ENCODE assay signal across 19 mouse cellular contexts in the genomic region with DNA sequence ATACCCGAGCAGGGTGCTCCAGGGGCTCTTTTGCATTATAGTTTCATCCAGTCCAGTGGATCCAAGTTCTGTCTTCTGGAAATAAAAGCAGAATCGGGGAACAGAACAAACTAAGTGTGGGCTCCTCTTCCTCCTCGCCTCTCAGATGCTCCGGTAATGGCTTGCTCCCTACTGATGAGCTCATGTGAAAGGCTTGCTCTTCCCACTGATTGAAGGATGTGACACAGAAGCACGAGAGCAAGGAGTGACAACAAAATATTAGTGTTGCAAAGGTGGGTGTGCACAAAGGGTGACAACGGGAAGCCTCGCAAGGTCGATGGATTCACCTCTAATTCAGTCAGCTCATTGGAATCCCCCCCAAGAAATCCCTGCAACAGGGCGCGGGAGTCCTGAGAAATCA. TPM values are rescaled to one million over a fixed set of nuclear protein-coding genes. Genes with fewer than 3 reads are reported as not detected.
A peak's percentile ranks its signal among the peaks of the same experiment; 100 is the strongest.
DNase-seq lines count a peak whose midpoint lies in the region; ATAC-seq lines count a peak whose summit lies in the region.
"Had no signal": no experiment of that assay in that cellular context is flagged by ENCODE, and none has a peak within 500 bp of the region (broad histone marks: within the 10 kb centered on the region; RNA-seq: fewer than 3 reads in every experiment).

No protein-coding gene starts in this region.

- H3K9ac ChIP-seq in hindbrain, embryonic 11.5 days (ENCODE audit: low read depth, low read length) = no peak overlapping the region
- H3K9ac ChIP-seq in hindbrain, embryonic 16.5 days (ENCODE audit: low read depth, low read length) = no peak overlapping the region
- H3K9ac ChIP-seq in midbrain, embryonic 11.5 days (ENCODE audit: low read length) = no peak overlapping the region
- no peak overlapping the region for H3K9ac ChIP-seq in neural tube, embryonic 13.5 days
- H3K9ac ChIP-seq: embryonic facial prominence, embryonic 13.5 days; liver, embryonic 15.5 days had no signal

- H3K4me2 ChIP-seq in hindbrain, embryonic 11.5 days (replicated peaks; ENCODE audit: low read depth, low read length) = no peak overlapping the region
- no peak overlapping the region for H3K4me2 ChIP-seq in hindbrain, embryonic 16.5 days (ENCODE audit: low read length)
- H3K4me2 ChIP-seq in midbrain, embryonic 11.5 days = no peak overlapping the region
- H3K4me2 ChIP-seq in neural tube, embryonic 13.5 days = no peak overlapping the region
- H3K4me2 ChIP-seq: embryonic facial prominence, embryonic 13.5 days; liver, embryonic 15.5 days had no signal

- H3K27me3 ChIP-seq in hindbrain, embryonic 11.5 days (ENCODE audit: control insufficient read depth, insufficient read depth, low read length) = no peaks in the 10 kb centered on the region
- no peaks in the 10 kb centered on the region for H3K27me3 ChIP-seq in hindbrain, embryonic 16.5 days (replicated peaks; ENCODE audit: control insufficient read depth, insufficient read depth, low read length)
- H3K27me3 ChIP-seq in midbrain, embryonic 11.5 days (ENCODE audit: control insufficient read depth, insufficient read depth, low read length) = no peaks in the 10 kb centered on the region
- no peaks in the 10 kb centered on the region for H3K27me3 ChIP-seq in neural tube, embryonic 13.5 days
- H3K27me3 ChIP-seq: embryonic facial prominence, embryonic 13.5 days; liver, embryonic 15.5 days had no signal

- no peaks in the 10 kb centered on the region for H3K36me3 ChIP-seq in hindbrain, embryonic 11.5 days (ENCODE audit: control insufficient read depth, insufficient read depth, low read length)
- H3K36me3 ChIP-seq in hindbrain, embryonic 16.5 days (ENCODE audit: control insufficient read depth, insufficient read depth, low read length) = no peaks in the 10 kb centered on the region
- H3K36me3 ChIP-seq in midbrain, embryonic 11.5 days (ENCODE audit: control insufficient read depth, insufficient read depth, low read length) = no peaks in the 10 kb centered on the region
- H3K36me3 ChIP-seq in neural tube, embryonic 13.5 days = no peaks in the 10 kb centered on the region
- H3K36me3 ChIP-seq: embryonic facial prominence, embryonic 13.5 days; G1E; liver, embryonic 15.5 days had no signal

- DNase-seq in embryo, embryonic 10 days (ENCODE audit: low spot score) = peak; percentile 9
- DNase-seq in embryo, embryonic 11 days = no peak
- peak; percentile 21 for DNase-seq in hindbrain, embryonic 11.5 days (ENCODE audit: low spot score)
- DNase-seq in midbrain, embryonic 11.5 days (ENCODE audit: low spot score, missing footprints) = no peak
- no peak for DNase-seq in ovary, postnatal 10 days (ENCODE audit: low spot score)
- DNase-seq: adrenal gland, adult 2 months; cerebellum, adult 11 months; cerebellum, postnatal 25 days; kidney, adult 8-10 months; lung, postnatal 10 days; thymus, adult 18-20 months had no signal

- peak; percentile 53; the same call in 1 of the 2 replicates for ATAC-seq in hindbrain, embryonic 11.5 days (ENCODE audit: low FRiP score)
- ATAC-seq in hindbrain, embryonic 16.5 days = no peak
- no peak for ATAC-seq in midbrain, embryonic 11.5 days (ENCODE audit: low FRiP score)
- no peak for ATAC-seq in neural tube, embryonic 13.5 days (ENCODE audit: low read depth)
- ATAC-seq in activated CD4-positive, CD25-positive, alpha-beta regulatory T cell, adult 4 months = no peak
- ATAC-seq: CD4-positive, CD25-positive, alpha-beta regulatory T cell, adult 4 months; inflammation-experienced regulatory T-cells, adult 6 months had no signal

- peak overlapping the region; percentile 68 for H3K27ac ChIP-seq in hindbrain, embryonic 11.5 days (ENCODE audit: low read depth, low read length)
- H3K27ac ChIP-seq in hindbrain, embryonic 16.5 days (ENCODE audit: low read depth, low read length) = no peak overlapping the region
- H3K27ac ChIP-seq in midbrain, embryonic 11.5 days (ENCODE audit: low read depth, low read length) = 0 out of 2 replicates have a peak overlapping the region, but pooled peaks have one; percentile 26
- H3K27ac ChIP-seq in neural tube, embryonic 13.5 days (replicated peaks) = peak overlapping the region; percentile 59
- H3K27ac ChIP-seq: embryonic facial prominence, embryonic 13.5 days; liver, embryonic 15.5 days had no signal

- H3K9me3 ChIP-seq in hindbrain, embryonic 11.5 days (ENCODE audit: control insufficient read depth, low read length) = no peaks in the 10 kb centered on the region
- H3K9me3 ChIP-seq in hindbrain, embryonic 16.5 days (ENCODE audit: control insufficient read depth, low read length) = no peaks in the 10 kb centered on the region
- no peaks in the 10 kb centered on the region for H3K9me3 ChIP-seq in midbrain, embryonic 11.5 days (ENCODE audit: control insufficient read depth, low read length)
- no peaks in the 10 kb centered on the region for H3K9me3 ChIP-seq in neural tube, embryonic 13.5 days
- H3K9me3 ChIP-seq: embryonic facial prominence, embryonic 13.5 days; liver, embryonic 15.5 days had no signal

- H3K4me1 ChIP-seq in hindbrain, embryonic 11.5 days (replicated peaks; ENCODE audit: control insufficient read depth, insufficient read depth, low read length) = no peaks in the 10 kb centered on the region; the same call in 1 of the 2 replicates
- peaks cover 5% of the 10 kb centered on the region; the same call in 1 of the 2 replicates for H3K4me1 ChIP-seq in hindbrain, embryonic 16.5 days (ENCODE audit: control insufficient read depth, insufficient read depth, low read depth, low read length)
- H3K4me1 ChIP-seq in midbrain, embryonic 11.5 days (ENCODE audit: control insufficient read depth, insufficient read depth, low read length) = no peaks in the 10 kb centered on the region
- H3K4me1 ChIP-seq in neural tube, embryonic 13.5 days (replicated peaks) = peaks cover 33% of the 10 kb centered on the region
- H3K4me1 ChIP-seq: liver, embryonic 15.5 days had no signal

- no peak overlapping the region for H3K4me3 ChIP-seq in hindbrain, embryonic 11.5 days (ENCODE audit: low read depth, low read length)
- H3K4me3 ChIP-seq in hindbrain, embryonic 16.5 days (ENCODE audit: low read length) = no peak overlapping the region
- H3K4me3 ChIP-seq in midbrain, embryonic 11.5 days (ENCODE audit: low read depth, low read length) = no peak overlapping the region
- no peak overlapping the region for H3K4me3 ChIP-seq in neural tube, embryonic 13.5 days
- H3K4me3 ChIP-seq: embryonic facial prominence, embryonic 13.5 days; liver, embryonic 15.5 days had no signal

- WGBS in hindbrain, embryonic 11.5 days = 49% methylated on average over 10 of the region's 10 CpGs
- WGBS in hindbrain, embryonic 16.5 days = 48% methylated on average over 10 of the region's 10 CpGs
- 70% methylated on average over 10 of the region's 10 CpGs for WGBS in midbrain, embryonic 11.5 days
- WGBS in neural tube, embryonic 13.5 days = 46% methylated on average over 10 of the region's 10 CpGs

RNA-seq across cellular contexts. Expression of a gene that starts 48.6 kb away (rescaled TPM):
- polyA plus RNA-seq in hindbrain, embryonic 11.5 days (2014; fragmentation: Nextera tagmentation; extraction: Ambion mirVana) = 728 and 786 TPM in 2 replicates
- polyA plus RNA-seq in hindbrain, embryonic 16.5 days (2015; fragmentation: Nextera tagmentation; extraction: Ambion mirVana) = 179 and 238 TPM in 2 replicates
- polyA plus RNA-seq in midbrain, embryonic 11.5 days (2014; fragmentation: Nextera tagmentation; extraction: Ambion mirVana) = 618 and 725 TPM in 2 replicates
- 512 and 534 TPM in 2 replicates for polyA plus RNA-seq in neural tube, embryonic 13.5 days (2015; fragmentation: Nextera tagmentation; extraction: Ambion mirVana)
- polyA plus RNA-seq in activated CD4-positive, CD25-positive, alpha-beta regulatory T cell, adult 4 months (2017; shearing (Covaris generic)) = under 1 TPM in 1 of 2 experiments, not detected in 1; 0.11 TPM
- polyA plus RNA-seq: G1E; inflammation-experienced regulatory T-cells, adult 6 months had no signal

Comparison
In these comparisons a context has a peak if more than half of its experiments do, and no peak if none do; other contexts are left out.
1. DNase-seq: peak in embryo, embryonic 10 days (single experiment) and hindbrain, embryonic 11.5 days (single experiment); none in embryo, embryonic 11 days (single experiment), midbrain, embryonic 11.5 days (single experiment) and ovary, postnatal 10 days (single experiment).
2. RNA of a gene that starts 48.6 kb away (polyA plus RNA-seq): 728 to 786 TPM in hindbrain, embryonic 11.5 days, 618 to 725 TPM in midbrain, embryonic 11.5 days, 512 to 534 TPM in neural tube, embryonic 13.5 days and 179 to 238 TPM in hindbrain, embryonic 16.5 days; 0.11 TPM in activated CD4-positive, CD25-positive, alpha-beta regulatory T cell, adult 4 months; every median in the first group is over 100 times any median in the second.